ENCODE assay signal across 11 mouse cellular contexts in the genomic region with DNA sequence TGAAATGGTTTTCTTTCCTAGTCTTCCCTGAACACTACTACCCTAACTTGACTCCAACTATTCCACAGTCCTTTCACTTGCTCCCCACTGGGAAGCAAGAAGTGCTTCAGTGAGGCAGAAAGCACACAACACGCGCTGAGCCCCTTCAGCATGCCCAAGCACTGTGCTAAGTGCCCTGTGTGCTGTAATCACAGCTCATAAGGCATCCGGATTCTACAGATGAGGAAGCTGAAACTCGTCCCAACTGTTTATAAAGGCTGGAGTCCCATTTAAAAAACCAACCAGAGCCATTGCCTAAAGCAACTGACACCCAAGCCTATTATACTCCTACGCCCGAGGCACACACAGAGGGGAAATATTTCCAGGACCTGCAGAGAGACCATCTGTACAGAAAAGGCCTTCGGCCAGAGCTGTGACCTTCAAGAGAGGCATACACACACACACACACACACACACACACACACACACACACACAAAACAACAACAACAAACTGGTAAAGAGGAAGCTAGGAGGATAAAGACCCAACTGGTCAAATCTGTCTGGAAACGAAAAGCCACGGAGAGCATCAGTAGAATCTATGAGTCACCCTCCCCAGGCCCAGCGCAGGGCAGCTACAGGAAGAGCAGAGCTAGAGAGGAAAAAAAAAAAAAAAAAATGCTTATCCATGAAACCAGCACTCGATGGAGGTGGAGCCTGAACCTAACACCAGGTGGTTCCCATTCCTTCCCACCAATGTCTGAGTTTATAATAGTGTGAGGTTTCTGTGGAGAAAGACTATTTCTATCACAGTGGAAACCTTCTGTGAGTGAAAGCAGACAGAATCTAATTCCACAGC.
DNase-seq lines count a peak whose midpoint lies in the region; ATAC-seq and TF ChIP-seq lines count a peak whose summit lies in the region.
"Had no signal": no experiment of that assay in that cellular context is flagged by ENCODE, and none has a peak within 500 bp of the region (broad histone marks: within the 10 kb centered on the region; RNA-seq: fewer than 3 reads in every experiment).

No protein-coding gene starts in this region.

- TF ChIP-seq CTCF in CH12.LX (conservative IDR thresholded peaks at IDR 0.05 in 1 of 2, IDR thresholded peaks at IDR 0.05 in 1 of 2; ENCODE audit: low read depth in 2 of 2, low read length in 2 of 2), result no peak

- dilution Hi-C loops in CH12.LX (cut with MboI; ENCODE audit: extremely low pct_ligation_motif_present, extremely low pct_unique_long_range_greater_than_20kb, low sequenced_read_pairs), result no loop called here

- H3K36me3 ChIP-seq in kidney, embryonic 16.5 days (ENCODE audit: insufficient read depth, low read length), result no peaks in the 10 kb centered on the region
- H3K36me3 ChIP-seq in CH12.LX (replicated peaks in 1 of 2; ENCODE audit: control insufficient read depth in 1 of 2, insufficient read depth in 1 of 2, low read length in 1 of 2), result no peaks in the 10 kb centered on the region
- no peaks in the 10 kb centered on the region for H3K36me3 ChIP-seq in embryonic facial prominence, embryonic 12.5 days
- H3K36me3 ChIP-seq: lung, embryonic 15.5 days had no signal

- no peak overlapping the region for H3K9ac ChIP-seq in kidney, embryonic 16.5 days (replicated peaks; ENCODE audit: low read length)
- H3K9ac ChIP-seq in CH12.LX (ENCODE audit: insufficient read depth, low read depth), result no peak overlapping the region
- H3K9ac ChIP-seq in embryonic facial prominence, embryonic 12.5 days, result no peak overlapping the region
- H3K9ac ChIP-seq: forebrain, postnatal 0 days; lung, embryonic 15.5 days had no signal

- DNase-seq in kidney, postnatal 36 days, result no peak
- no peak for DNase-seq in CH12.LX (ENCODE audit: extremely low read depth)
- DNase-seq in cerebellum, adult 11 months, result peak; percentile 80
- DNase-seq in gastrocnemius, postnatal 36 days, result no peak
- DNase-seq in urinary bladder, postnatal 36 days (ENCODE audit: low spot score in 2 of 2), result no peak
- DNase-seq: forebrain, postnatal 0 days; right cerebral cortex, postnatal 25 days had no signal

- in situ Hi-C loops in CH12.LX (cut with MboI; ENCODE audit: low pct_ligation_motif_present, low pct_unique_long_range_greater_than_20kb, low sequenced_read_pairs), result no loop called here

- peaks cover 4% of the 10 kb centered on the region; the same call in 1 of the 2 replicates for H3K9me3 ChIP-seq in kidney, embryonic 16.5 days (ENCODE audit: low read length)
- peaks cover 3% of the 10 kb centered on the region for H3K9me3 ChIP-seq in CH12.LX (replicated peaks; ENCODE audit: low read length)
- no peaks in the 10 kb centered on the region for H3K9me3 ChIP-seq in embryonic facial prominence, embryonic 12.5 days
- H3K9me3 ChIP-seq: lung, embryonic 15.5 days had no signal

- H3K27me3 ChIP-seq in kidney, embryonic 16.5 days (ENCODE audit: insufficient read depth, low read length), result no peaks in the 10 kb centered on the region
- H3K27me3 ChIP-seq in CH12.LX (replicated peaks), result no peaks in the 10 kb centered on the region
- H3K27me3 ChIP-seq in embryonic facial prominence, embryonic 12.5 days, result no peaks in the 10 kb centered on the region
- H3K27me3 ChIP-seq: lung, embryonic 15.5 days had no signal

- peak; percentile 55 for ATAC-seq in kidney, embryonic 16.5 days (ENCODE audit: low FRiP score, low TSS enrichment)
- peak; percentile 71; the same call in 1 of the 2 replicates for ATAC-seq in embryonic facial prominence, embryonic 12.5 days (ENCODE audit: insufficient number of reproducible peaks, insufficient read depth, low FRiP score, low TSS enrichment)
- ATAC-seq: forebrain, postnatal 0 days; inflammation-experienced regulatory T-cells, adult 6 months had no signal

- intact Hi-C loops in gastrocnemius, postnatal 36 days (cut with DNase I), result no loop called here

- no peak for TF ChIP-seq POLR2A in CH12.LX (IDR thresholded peaks at IDR 0.05; ENCODE audit: low read depth, low read length)

- WGBS in kidney, embryonic 16.5 days, result 40% methylated on average over 11 of the region's 11 CpGs
- WGBS in embryonic facial prominence, embryonic 12.5 days, result 56% methylated on average over 11 of the region's 11 CpGs

- H3K4me3 ChIP-seq in kidney, embryonic 16.5 days (ENCODE audit: low read length), result no peak overlapping the region
- H3K4me3 ChIP-seq in CH12.LX (replicated peaks in 1 of 3; ENCODE audit: low read depth in 2 of 3, low read length in 2 of 3, poor library complexity in 1 of 3), result no peak overlapping the region
- no peak overlapping the region for H3K4me3 ChIP-seq in embryonic facial prominence, embryonic 12.5 days
- H3K4me3 ChIP-seq: lung, embryonic 15.5 days had no signal

- peak overlapping the region; percentile 73 for H3K27ac ChIP-seq in kidney, embryonic 16.5 days (ENCODE audit: low read length)
- no peak overlapping the region for H3K27ac ChIP-seq in CH12.LX (ENCODE audit: insufficient read depth, low read depth)
- H3K27ac ChIP-seq in embryonic facial prominence, embryonic 12.5 days, result peak overlapping the region; percentile 51
- H3K27ac ChIP-seq: lung, embryonic 15.5 days had no signal

- TF ChIP-seq RAD21 in CH12.LX (IDR thresholded peaks at IDR 0.05; ENCODE audit: low read depth, low read length), result no peak

- peaks cover 3% of the 10 kb centered on the region for H3K4me1 ChIP-seq in kidney, embryonic 16.5 days (ENCODE audit: insufficient read depth, low read length)
- H3K4me1 ChIP-seq in CH12.LX (ENCODE audit: control insufficient read depth in 1 of 2, insufficient read depth in 2 of 2), result no peaks in the 10 kb centered on the region
- peaks cover 5% of the 10 kb centered on the region; the same call in 1 of the 2 replicates for H3K4me1 ChIP-seq in embryonic facial prominence, embryonic 12.5 days
- H3K4me1 ChIP-seq: lung, embryonic 15.5 days had no signal

- H3K79me2 ChIP-seq in CH12.LX (replicated peaks; ENCODE audit: control insufficient read depth, extremely low read depth, insufficient read depth, poor library complexity, severe bottlenecking), result no peaks in the 10 kb centered on the region

- H3K4me2 ChIP-seq in kidney, embryonic 16.5 days (replicated peaks; ENCODE audit: low read depth, low read length), result no peak overlapping the region
- H3K4me2 ChIP-seq in CH12.LX (ENCODE audit: insufficient read depth, low read depth, poor library complexity, severe bottlenecking), result no peak overlapping the region
- H3K4me2 ChIP-seq in embryonic facial prominence, embryonic 12.5 days (replicated peaks), result no peak overlapping the region
- H3K4me2 ChIP-seq: lung, embryonic 15.5 days had no signal

- no peak for TF ChIP-seq EP300 in CH12.LX (IDR thresholded peaks at IDR 0.05; ENCODE audit: low read length)

TF ChIP-seq in CH12.LX, 34 proteins besides CTCF, POLR2A, EP300 and RAD21:
- TF ChIP-seq SIN3A (IDR thresholded peaks at IDR 0.05; ENCODE audit: low read length), result no peak
- no peak for TF ChIP-seq RCOR1 (conservative IDR thresholded peaks at IDR 0.05; ENCODE audit: low read depth, low read length)
- peak; percentile 28; the same call in 1 of the 2 replicates for TF ChIP-seq ZNF384 (IDR thresholded peaks at IDR 0.05; ENCODE audit: low read depth, low read length)
- no peak for TF ChIP-seq MAZ (IDR thresholded peaks at IDR 0.05; ENCODE audit: low read depth, low read length)
- no peak for TF ChIP-seq SMC3 (IDR thresholded peaks at IDR 0.05; ENCODE audit: low read depth, low read length)
- no peak for TF ChIP-seq MEF2A (IDR thresholded peaks at IDR 0.05; ENCODE audit: borderline replicate concordance, low read depth, low read length)
- TF ChIP-seq USF1 (IDR thresholded peaks at IDR 0.05; ENCODE audit: low read depth, low read length), result no peak
- no peak for TF ChIP-seq NRF1 (IDR thresholded peaks at IDR 0.05; ENCODE audit: low read depth, low read length)
TF ChIP-seq in CH12.LX: peak in this region for 1.
